Mouse (Mus musculus) olfactory bulb, adult 2 months (tissue): Measurements from ENCODE around the gene Setd1a.

ENCODE experiments used
- CTCF ChIP-seq: fragments of 200-500 bp; IDR thresholded peaks from 2 replicates; pipeline ENCODE4 v1.5.1; 2012; ENCODE audit warnings: low read depth, mild to moderate bottlenecking, low read length, moderate library complexity; ENCODE audit not compliant: insufficient read depth
- POLR2A ChIP-seq: fragments of 200-500 bp; IDR thresholded peaks from 2 replicates; pipeline ENCODE4 v1.6.1; 2012; ENCODE audit warnings: mild to moderate bottlenecking, low read depth, low read length, moderate library complexity; ENCODE audit not compliant: insufficient read depth

- no peak for TF ChIP-seq CTCF
- TF ChIP-seq POLR2A = no peak
These were observed 20.8 kb downstream of the Setd1a start for GRCm38 (mm10) chr7:127797076-127797845.
